Mouse (Mus musculus) urinary bladder, postnatal 36 days (tissue): ENCODE data around the gene Gtf2h1.
A peak's percentile ranks its signal among the peaks of the same experiment; 100 is the strongest.

ENCODE experiments used
- DNase-seq, 2 experiments: peaks; one replicate each; pipeline ENCODE4 v3.0.0; 2022; ENCODE audit warnings: low spot score in 2 of 2, mixed read lengths in 1 of 2

Gtf2h1 gene

GRCm38 (mm10) chr7:46849287-46849686 is 53.4 kb downstream of the Gtf2h1 start:
- DNase-seq: peak in 1 of 2 experiments; percentile 40

DNA sequence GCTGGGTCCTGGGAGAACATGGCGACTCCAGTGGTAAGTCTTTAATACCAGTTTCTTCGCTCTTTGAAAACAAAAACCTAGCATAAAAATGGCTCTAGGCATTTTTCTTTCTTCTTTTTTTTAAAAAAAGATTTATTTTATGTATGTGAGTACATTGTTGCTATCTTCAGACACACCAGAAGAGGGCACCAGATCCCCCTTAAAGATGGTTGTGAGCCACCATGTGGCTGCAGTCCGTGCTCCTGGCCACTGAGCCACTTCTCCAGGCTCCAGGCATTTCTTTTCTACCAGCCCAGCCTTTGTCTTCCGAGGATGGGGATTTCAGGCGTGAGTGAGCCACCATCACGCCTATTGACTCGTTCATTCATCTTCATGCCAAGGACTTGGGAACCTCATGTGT is 55.1 kb downstream of the Gtf2h1 start:
- DNase-seq: no peak

DNA sequence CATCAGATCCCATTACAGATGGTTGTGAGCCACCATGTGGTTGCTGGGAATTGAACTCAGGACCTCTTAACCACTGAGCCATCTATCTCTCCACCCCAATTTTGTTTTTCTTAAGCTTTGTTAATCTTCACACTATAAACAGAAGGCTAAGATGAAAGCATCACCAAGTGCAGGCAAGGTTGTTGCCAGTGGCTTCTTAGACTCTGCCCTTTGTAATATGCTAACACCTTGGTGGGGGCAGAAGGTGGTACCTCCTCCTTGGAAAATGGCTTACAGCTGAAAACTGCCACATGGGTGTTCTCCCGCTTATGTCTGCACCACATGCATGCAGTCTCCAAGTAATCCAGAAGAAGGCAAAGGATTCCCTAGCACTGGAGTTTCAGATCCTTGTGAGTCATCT is 56.8 kb downstream of the Gtf2h1 start:
- no peak for DNase-seq

DNA sequence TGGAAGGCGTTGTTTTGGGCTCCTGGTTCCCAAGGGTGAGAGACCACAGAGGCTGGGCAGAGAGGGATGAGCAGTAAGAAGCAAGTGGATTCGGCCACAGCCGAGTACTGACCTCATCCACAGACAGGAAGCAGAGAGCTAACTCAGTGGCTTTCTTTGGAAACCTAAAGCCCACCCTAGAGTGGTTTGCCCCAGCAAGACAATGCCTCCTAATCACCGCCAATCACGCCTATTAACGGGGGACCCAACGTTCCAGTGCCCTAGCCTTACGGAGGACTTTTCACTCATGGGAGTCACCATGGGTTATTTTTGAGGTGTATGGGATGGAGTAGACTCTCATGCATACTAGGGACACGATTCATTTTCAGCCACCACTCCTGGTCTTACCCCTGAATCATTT is 57.5 kb downstream of the Gtf2h1 start:
- DNase-seq: no peak

DNA sequence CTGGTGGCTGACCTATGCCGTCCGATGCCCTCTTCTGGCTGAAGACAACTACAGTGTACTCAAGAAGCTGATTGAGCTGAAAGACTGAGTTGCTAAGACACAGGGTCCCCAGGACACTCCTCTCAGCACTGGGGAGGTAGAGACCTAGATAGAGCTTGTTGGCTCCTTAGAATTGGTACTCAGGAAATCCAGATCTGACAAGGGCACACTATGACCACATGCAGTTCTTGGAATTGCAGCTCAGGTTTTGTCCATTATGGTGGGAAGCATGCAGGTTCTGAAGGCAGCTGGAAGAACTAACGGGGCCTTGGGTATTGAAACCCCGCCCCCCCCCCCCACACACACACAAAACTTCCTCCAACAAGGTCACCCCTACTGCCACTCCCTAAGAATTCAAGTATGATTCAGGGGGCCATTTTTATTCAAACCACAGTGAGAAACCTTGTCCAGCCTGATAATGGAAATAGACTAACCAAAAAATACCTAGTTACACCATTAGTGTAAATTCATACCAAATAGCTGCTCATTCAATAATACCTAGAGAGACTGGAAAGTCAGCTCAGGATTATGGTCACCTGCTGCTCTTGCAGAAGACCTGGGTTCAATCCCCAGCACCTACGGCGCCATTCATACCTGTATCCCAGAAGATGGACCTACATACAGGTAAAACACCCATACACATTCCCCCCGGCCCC is 60.1 kb downstream of the Gtf2h1 start:
- no peak for DNase-seq

- no peak for DNase-seq
Observed at GRCm38 (mm10) chr7:46857436-46857835, 61.5 kb downstream of the Gtf2h1 start.

GRCm38 (mm10) chr7:46859031-46859430 is 63.1 kb downstream of the Gtf2h1 start:
- DNase-seq: no peak

- DNase-seq: no peak
Observed at GRCm38 (mm10) chr7:46860996-46861395, 65.1 kb downstream of the Gtf2h1 start, which contains the start of gene Ldhc. TSS of gene Ldhc (plus strand) at chr7:46861203.

DNA sequence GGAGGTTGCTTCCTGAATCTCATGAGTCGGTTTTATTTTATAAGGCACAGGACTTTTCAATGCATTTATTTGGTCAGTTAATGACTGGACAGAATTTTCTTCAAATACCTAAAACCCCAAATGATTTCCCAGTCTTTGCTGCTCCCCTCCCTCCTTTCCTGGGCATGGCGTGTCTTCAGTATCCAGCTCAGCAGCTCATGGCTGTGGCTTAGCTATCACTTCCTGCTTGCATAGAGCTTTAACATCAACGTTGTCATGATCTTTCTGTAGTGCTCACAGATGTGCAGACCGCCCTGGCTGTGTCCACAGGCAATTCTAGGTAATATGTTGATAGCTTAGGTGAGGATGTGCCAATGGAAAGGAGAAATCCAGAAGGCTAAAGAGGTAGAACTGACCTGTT is 76.1 kb downstream of the Gtf2h1 start:
- no peak for DNase-seq
